Mouse (Mus musculus) cerebellum, adult 9-11 months (tissue): ENCODE results near the gene RPS10-NUDT3.
A peak's percentile ranks its signal among the peaks of the same experiment; 100 is the strongest.

Experiments
- DNase-seq: peaks from one replicate; pipeline ENCODE4 v3.0.0; 2022

RPS10-NUDT3 gene

DNA sequence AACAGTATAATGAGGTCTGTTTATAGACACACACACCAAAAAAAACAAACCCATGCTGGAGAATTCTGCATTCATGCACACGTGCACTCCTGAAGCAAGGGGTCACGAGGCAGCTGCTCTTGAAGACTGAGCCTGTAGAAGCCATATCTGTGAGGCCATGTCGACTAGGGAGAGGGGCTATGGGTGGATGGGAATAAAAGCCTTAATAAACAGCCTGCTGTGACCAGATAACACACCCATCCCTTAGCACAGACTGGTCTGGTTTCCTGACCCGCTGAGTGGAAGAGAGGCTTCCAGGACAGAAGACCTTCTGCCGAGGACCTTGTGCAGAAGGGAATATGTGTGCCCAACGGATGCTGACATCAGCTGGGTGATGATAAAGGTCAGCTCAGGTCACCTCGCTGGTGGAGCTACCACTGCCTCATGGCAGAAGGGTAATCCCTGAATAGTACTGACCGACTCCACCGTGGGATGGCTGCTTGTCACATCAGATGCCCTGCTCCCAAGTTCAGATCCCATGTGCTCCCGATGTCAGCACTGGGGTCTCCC is 61.2 kb downstream of the RPS10-NUDT3 start:
- peak; percentile 67 for DNase-seq

DNA sequence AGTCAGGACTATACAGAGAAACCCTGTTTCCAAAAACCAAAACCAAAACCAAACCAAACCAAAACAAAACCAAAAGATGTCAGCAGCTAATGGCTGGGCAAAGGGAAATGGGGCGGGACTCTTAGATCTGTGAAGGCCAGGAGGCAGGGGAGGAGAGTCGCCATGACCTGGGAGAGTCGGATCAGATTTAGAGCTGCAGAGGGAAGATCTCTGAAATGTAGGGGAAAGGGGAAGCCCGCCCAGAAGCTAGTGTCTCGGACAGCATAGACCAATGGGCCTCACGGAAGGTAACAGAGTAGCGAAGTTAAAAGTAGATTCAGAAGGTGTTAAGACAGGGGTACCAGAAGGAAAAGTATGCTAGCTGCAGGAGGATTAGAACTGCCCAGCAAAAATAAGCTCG is 63.7 kb downstream of the RPS10-NUDT3 start:
- DNase-seq = no peak

DNA sequence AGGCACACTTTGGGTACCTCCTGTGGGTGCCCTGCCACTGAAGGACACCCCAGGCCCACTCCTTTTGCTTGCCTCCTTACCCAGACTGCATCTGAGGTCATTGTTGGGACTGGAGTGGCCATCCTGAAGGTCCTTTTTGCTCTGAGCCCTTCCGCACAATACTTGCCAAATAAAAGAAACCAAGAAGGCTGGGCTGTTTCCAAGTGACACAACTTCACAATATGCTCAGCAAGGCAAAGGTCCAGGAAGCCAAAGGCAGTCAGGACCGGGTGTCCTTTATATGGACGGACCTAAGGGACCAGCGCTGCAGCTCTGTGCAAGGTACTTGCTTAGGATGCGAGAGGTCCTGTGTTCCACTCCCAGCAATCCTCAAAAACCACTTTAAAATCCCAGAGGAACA is 66.8 kb downstream of the RPS10-NUDT3 start:
- no peak for DNase-seq

DNA sequence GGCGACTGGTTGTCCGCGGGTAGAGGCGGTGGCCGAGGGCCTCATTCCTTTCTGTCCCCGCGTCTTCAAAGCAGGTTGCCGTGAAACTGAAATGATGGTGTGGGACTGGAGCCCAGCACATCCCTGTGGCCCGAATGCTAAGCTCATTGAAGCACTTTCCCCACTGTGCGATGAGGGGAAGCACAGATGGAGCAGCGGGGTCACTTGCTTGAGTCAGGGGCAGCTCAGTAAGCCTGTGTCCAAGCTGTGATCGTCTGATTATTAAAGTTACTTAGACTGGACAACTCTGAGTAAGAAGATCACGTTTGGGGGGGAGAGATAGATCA is 69.1 kb downstream of the RPS10-NUDT3 start:
- no peak for DNase-seq

DNA sequence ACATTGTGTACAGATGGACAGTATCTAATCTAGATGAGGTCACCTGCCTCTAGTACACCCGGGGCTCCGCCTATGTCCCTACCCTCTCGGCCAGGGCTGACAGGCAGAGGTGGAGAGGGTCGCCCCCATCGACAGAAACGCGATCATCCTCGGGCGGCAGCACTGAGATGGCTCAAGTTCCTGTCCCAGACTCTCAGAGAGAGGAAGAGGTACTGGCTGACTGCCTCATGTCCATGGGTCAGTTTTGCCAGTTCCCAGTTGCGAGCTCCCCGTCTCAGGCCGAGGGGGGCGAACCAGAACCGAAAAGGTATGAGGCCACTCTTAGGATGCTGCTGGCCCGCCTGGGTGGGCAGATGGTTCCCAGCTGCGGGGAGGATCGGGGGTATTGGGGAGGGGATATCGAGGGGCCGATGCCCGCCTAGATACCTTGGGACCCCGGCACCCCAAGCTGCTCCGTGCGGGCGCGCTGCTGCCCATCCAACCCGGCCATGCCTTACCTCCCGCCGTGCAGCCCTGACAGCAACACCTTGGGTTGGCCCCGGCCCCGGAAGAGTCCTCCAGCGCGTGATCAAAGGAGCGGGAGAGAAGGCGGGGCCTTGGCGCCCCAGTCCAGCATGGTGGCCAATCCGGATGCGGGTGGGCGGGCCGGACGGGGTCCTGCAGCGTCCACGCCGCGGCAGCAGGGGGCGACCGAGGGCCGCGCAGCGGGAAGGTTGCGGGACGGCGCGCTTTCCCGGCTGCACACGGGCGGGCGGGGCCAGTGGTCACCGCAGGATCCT is 69.7 kb downstream of the RPS10-NUDT3 start, which contains the start of gene AI413582:
Gene AI413582 (minus strand): TSS at position 594 of the 779 bp plus-strand sequence.
- peak; percentile 99 for DNase-seq

DNA sequence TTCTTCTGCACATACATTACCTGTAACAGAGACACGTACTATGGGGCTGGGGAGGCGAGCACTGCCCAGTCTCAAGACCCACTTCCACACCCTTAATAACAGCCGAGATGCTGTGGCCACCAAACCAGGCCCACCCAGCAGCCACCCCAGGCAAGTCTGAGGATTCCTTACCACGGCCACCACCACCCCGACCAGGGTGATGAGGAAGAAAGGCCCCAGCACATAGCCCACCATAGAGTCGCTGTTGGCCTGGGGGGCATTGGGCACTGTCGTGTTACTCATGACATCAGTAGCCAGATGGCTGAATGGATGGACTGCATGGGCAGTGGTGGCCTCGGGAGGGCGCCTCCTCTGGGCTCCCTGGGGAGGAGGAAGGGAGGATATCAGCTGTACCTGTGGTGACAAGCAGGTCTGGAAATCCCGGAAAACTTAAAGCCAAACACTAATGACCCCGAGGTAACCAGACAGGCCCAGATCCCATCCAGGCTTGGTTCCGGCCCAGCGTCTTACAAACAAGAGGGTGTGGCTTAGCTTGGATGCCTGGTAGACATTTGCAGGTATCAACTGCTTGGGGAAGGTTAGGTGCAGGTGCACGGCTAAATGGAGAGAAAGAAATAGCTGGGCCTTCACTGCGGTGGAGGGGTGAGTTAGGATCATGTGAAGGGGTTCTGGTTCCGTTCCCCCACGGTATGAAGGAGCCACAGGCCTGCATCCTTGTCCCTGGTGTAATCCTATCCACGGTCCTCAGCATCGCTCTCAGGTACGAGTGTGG is 70.4 kb downstream of the RPS10-NUDT3 start:
- peak; percentile 79 for DNase-seq

DNA sequence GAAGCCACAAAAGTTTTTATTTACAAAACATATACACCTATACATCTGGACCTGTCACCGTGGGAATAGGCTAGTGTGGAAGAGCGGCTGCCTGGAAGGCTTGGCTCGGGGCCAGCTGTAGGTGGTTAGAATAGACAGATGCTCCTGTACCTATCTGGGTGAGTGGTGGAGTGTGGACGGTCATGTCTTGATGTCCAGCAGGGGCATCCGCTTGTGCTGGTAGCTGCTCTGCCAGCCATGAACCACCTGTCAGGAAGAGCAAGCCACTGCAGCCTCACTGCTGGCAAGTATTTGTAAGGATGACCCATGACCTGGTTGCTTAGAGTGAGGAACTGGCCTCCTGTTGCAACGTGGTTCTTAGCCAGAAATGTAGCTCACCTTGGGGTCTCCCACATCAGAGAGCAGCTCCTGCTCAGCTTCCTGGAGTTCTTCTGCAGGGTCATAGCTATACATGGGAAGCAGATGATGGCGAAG is 71.2 kb downstream of the RPS10-NUDT3 start:
- peak; percentile 79 for DNase-seq

DNA sequence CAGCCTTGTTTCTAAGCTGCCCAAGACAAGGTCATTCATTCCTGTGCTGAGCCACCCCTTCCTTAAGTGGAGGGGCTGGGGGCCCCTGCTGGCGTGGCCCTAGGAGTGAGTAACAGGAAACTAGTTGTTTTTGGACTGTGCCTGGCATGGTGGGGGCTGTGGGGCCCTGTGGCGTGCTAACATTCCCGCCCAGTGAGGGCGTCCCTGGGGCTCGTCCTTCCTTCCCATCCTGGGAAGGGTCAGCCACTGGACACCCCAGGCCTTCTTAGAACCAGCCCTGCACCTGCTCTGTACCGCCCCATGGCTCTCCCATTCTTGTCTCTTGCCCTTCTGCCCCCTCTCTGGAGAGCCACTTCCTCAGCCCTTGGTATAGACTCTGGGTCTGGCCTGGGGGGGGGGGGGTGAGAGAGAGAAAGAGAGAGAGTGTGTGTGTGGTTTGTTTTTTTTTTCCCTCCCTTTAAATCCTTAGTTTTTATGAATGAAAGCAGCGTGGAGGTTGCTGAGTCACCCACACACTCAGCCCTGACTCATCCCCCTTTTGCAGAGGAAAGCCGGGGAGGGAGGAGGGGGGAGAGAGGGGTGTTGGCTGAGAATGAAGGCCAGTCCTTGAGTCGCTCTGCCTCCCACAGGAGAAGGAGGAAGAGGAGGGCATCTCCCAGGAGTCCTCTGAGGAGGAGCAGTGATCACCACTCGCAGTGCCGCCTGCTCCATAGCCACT is 73.1 kb downstream of the RPS10-NUDT3 start:
- DNase-seq = peak; percentile 64

DNA sequence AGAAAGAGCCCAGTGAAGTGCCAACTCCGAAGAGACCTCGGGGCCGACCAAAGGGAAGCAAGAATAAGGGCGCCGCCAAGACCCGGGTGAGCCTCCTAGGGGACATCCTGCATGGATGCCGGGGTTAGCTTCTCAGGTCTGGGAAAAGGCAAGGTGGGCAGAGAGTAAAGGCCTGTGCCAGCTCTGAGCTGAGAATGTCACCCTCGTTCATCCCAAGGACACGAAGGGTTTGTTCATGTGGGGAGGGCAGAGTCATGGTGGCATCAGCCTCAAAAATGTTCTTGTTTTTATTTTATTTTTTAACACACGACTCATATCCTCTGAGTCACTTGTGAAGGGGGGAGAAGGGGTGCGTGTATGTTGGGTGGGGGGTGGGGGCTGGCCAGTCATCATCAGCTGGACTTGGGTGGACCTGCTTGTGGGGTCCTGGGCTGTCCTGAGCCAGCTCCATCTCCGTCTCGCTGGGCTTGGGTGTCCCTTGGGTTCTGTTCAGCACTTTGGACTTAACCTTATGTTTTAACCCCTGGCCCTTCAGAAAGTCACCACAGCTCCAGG is 74.0 kb downstream of the RPS10-NUDT3 start:
- DNase-seq = peak; percentile 35

DNA sequence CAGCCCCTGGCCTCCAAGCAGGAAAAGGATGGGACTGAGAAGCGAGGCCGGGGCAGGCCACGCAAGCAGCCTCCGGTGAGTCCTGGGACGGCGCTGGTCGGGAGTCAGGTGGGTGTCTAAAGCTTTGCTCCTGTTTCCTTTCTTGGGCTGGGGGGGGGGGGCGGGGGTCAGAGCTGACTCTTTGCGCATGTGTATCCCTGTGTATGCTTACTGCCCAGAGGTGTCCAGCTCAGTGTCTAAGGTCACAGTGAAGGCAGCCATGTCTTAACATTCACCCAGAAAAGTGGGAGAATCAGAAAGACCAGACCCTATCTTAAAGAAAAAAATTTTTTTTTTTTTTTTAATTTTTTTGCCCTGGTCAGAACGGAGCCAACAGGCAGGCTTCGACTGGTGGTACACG is 75.4 kb downstream of the RPS10-NUDT3 start:
- DNase-seq = peak; percentile 34

DNA sequence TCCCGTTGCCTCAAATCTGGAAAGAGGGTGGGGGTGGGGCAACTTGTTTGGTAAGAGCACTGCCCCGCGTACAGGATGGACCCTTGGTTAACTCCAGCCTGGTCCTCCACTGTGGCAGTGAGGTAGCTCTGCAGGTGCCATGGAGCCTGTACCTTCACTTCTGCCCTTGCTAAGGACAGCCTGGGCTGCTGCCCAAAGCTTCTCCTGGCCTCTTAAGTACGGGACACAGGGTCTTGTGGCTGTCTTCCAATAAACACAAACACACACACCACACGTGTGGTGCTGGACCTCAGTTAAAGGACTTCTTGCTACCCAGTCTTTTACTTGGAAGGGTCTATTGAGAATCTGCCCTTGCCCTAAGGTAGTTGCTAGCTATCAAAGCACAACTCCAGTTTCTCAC is 76.2 kb downstream of the RPS10-NUDT3 start:
- DNase-seq = peak; percentile 61

DNA sequence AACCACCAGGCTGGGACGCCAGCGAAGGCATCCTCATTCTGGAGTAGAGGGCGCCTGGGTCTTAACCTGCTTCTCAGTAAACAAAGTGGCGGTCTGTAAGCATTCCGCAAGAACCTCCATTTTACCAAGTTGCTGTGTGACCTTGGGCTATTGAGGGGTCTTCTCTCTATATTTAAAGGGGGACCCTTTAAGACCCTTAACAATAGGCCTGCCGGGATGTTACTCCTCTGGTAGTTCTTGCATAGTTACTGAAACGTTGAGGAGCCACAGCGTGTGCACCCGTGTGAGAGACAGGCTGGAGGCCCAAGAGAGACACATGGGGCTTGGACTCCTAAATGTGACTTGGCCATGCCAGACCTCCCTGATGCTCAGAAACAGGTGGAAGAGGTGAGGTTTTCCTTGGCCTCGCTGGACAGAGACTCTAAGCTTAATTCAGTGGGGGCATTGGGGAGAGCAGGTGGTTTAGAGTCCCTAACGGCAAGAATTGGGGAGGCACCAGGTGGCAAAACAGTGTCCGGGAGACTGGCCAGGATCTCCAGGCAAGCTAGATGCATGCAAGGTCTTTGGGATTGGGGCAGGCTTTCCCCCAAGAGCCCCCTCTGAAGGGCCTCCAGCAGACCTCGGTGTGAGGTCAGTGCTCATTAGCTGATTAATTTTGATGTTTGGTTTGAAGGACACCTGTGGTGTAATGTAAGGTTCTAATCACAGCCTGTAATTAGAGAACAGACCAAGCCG is 76.9 kb downstream of the RPS10-NUDT3 start:
- peak; percentile 84 for DNase-seq

DNA sequence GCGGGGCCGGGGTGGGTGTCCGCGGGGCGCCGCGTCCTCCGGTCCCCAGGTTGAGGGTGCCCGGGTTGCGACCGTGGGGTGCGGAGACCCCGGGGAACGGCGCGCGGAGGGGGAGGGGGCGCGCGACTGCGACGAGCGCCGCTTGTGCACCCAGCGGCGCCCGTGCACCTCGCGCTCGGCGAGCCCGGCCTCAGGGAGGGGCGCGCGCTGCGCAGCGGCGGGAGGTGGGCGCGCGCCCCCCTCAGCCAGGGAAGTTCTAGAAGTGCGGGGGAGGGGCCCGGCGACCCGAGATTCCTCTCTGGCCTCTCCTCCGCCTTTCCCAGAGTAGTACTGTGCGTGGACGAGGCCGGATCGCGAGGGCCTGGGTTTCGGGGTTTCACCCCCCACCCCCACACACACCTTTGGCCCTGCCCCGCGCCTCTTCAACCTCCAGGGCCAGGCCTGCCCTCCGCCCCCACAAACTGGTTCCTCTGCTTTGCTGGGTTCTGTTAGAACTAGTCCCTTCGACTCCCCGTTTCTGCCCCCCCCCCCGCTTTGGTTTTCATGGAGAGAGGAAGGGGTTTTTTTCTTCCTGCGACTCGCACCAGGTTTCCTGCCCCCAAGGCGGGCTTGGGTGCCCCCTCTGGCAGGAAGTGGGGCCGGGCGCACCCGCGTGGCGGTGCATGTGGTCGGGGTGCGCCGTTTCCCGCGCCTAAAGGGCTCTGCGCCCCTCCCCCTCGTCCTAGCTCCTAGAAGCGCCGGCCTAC is 77.7 kb downstream of the RPS10-NUDT3 start:
- peak; percentile 75 for DNase-seq

DNA sequence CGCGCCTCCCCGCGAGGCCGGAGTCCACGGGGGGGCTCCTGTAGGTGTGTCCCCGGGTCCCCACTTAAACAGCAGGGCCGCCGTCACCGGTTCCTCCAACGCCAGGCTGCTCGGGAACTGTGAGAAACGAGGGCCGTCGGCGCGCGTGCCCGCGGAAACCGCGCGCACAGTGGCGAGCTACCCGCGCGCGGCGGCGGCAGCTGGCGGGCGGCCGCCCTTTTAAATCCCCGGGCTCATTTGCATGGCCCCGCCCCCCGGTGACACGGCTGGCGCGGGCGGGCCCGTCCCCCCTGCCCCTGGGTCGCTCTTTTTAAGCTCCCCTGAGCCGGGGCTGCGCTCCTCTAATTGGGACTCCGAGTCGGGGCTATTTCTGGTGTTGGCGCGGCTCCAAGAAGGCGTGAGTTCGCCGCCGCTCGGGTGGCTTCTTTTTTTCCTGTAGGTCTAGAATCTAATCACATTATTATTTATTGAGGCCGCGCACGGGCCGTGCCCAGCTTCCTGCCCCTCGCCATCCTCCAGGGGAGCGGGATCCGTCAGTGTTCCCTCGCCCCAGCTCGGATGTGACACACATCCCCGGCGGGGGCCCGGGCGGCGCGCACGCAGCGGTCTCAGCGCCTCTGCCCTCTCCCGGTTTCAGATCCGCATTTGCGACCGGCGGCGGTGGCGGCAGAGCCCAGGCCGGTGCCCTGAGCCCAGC is 78.6 kb downstream of the RPS10-NUDT3 start, which contains the start of gene Hmga1:
Gene Hmga1 (plus strand): TSS at position 183 of the 697 bp plus-strand sequence.
- DNase-seq = peak; percentile 90

DNA sequence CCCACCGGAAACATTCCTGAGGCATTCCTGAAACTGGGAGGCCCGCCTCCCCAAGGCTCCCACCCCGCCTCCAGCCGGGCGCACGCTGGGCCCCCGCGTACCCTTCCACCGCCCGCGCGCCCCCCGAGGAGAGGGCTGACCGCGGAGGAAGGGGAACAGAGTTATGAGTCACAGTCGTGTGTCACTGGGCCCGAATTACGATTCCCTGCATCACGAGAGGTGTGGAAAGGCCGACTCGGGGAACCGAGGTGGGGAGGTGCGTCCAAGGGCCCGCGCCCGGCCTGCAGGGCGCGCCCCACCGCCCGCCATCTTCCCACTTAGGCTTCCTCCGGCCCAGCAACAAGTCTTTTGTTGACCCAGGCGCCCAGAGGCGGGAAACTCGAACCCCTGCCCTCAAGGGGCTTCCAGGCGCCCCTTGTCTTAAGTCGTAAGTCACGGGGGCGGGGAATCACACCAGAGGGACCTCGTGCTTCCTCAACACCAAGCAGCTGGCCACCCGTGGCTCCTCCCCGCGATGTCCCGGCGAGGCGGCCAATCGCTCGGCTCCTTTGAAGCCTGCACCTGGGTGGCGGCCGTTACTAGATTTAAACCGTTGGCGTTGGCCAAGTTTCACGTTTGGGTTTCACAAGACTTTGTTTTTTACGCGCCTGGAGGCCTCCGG is 79.4 kb downstream of the RPS10-NUDT3 start:
- peak; percentile 79 for DNase-seq

DNA sequence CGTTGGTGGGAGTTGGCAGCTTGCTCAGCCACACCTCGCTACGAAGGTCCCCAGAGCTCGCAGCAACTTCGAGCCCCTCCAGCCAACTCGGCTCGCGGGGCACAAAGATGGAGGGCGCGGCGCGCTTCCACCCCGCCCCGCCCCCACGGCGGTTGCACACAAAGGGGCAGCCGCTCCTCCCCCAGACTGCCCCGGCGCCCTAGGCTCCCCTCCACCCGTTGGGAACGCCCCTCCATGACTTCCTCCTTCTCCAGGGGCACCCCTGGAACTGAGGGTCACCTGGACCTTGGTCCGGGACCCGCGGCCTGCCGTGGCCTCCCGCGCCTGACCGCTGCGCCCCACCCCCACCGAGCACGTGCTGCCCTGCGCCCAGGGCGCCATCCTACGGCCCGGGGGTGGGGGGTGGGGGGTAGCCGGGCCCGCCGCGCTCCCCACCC is 79.9 kb downstream of the RPS10-NUDT3 start:
- peak; percentile 76 for DNase-seq

DNA sequence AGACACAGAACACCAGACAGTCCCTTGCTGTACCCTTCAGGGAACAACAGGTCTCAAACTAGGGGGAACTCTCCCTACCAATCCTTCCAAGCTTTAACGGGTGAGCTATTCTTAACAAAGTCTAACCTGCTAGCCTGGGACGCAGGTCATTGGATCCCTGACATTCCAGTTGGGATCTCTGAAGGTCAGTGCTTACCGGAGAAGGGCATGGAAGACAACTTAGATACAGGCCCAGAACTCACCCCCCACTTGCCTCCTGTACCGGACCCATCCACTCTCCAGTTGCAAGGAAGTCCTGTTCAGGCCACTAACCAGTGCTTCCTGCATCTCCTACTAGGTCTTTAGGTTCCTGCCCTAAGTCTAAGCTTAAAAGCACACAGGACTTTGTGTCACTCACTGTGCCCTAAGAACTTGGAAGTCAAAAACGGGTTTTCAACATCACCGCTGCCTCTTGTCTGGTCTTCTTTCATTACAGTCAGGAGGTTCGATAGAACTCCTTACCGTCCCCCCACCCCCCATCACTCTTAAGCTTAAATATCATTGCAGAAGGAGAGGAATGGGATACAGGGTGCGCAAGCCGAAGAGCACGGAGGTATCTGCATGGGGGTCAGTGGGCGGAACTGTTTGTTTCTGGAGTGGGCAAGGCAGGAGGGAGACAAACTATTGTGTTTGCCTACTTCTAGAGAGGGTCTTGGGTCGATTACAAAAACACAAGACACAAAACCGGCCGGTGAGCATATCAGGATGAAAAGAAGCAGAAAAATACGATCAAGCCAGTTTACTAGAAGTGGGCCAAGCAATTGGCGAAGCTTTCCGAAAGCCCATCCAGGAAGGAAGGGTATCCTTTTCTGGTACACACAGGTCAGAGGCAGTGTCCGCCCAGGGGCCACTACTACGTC is 80.7 kb downstream of the RPS10-NUDT3 start:
- peak; percentile 31 for DNase-seq
